21 mouse cellular contexts compared by ENCODE assay signal in the genomic region with DNA sequence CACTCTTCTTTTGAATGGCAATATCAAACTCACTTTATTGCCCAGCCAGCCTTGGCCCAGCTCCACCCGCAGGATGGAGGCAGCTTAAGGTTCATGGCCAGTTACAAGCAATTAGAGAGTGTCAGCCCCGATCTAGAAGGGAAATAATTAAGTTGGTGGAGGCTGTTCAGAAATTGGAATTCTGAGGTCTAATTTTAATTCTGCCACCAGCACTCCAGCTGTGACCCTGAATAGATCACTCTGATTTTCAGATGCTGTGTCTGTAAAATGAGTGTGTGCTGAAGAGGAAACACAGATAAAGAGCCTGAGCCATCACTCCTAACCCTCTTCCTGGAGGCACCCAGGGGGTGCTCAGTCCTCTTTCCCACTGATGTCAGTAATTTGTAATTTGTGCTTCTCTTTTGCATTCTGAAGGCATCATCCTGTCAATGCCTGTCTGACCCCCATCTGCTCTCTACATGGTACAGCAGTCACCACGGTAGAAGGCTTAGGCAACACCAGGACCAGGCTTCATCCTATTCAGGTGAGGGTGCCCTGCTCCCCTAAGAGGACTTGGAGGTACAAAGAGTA. TPM values are rescaled to one million over a fixed set of nuclear protein-coding genes. Genes with fewer than 3 reads are reported as not detected.
DNase-seq lines count a peak whose midpoint lies in the region; ATAC-seq and TF ChIP-seq lines count a peak whose summit lies in the region.
"Had no signal": no experiment of that assay in that cellular context is flagged by ENCODE, and none has a peak within 500 bp of the region (broad histone marks: within the 10 kb centered on the region; RNA-seq: fewer than 3 reads in every experiment).

No protein-coding gene starts in this region.

- no peak overlapping the region for H3K9ac ChIP-seq in heart, adult 2 months (ENCODE audit: low read depth, low read length)
- no peak overlapping the region for H3K9ac ChIP-seq in forebrain, embryonic 13.5 days
- no peak overlapping the region for H3K9ac ChIP-seq in hindbrain, embryonic 15.5 days
- H3K9ac ChIP-seq: embryonic facial prominence, embryonic 13.5 days; limb, embryonic 12.5 days; liver, embryonic 13.5 days; lung, embryonic 15.5 days; stomach, embryonic 15.5 days had no signal

- H3K36me3 ChIP-seq in heart, adult 2 months (ENCODE audit: control insufficient read depth, insufficient read depth, low read length): no peaks in the 10 kb centered on the region
- H3K36me3 ChIP-seq in forebrain, embryonic 13.5 days (ENCODE audit: poor library complexity, severe bottlenecking): no peaks in the 10 kb centered on the region
- H3K36me3 ChIP-seq in hindbrain, embryonic 15.5 days: no peaks in the 10 kb centered on the region
- H3K36me3 ChIP-seq: embryonic facial prominence, embryonic 13.5 days; limb, embryonic 12.5 days; liver, embryonic 13.5 days; lung, embryonic 15.5 days; stomach, embryonic 15.5 days had no signal

- no peaks in the 10 kb centered on the region for H3K79me2 ChIP-seq in heart, adult 2 months (replicated peaks; ENCODE audit: control insufficient read depth, insufficient read depth, low read length)

- H3K4me3 ChIP-seq in heart, adult 2 months: no peak overlapping the region
- no peak overlapping the region for H3K4me3 ChIP-seq in forebrain, embryonic 13.5 days
- H3K4me3 ChIP-seq in hindbrain, embryonic 15.5 days: no peak overlapping the region
- H3K4me3 ChIP-seq: embryonic facial prominence, embryonic 13.5 days; gastrocnemius, adult 2 months; limb, embryonic 12.5 days; liver, embryonic 13.5 days; lung, embryonic 15.5 days; stomach, embryonic 15.5 days had no signal

- DNase-seq in heart, adult 11 months: peak; percentile 68
- DNase-seq in heart, adult 2 months: no peak
- DNase-seq in Muller cell, postnatal 12 days (ENCODE audit: inconsistent ontology term): peak; percentile 61
- DNase-seq in right cerebral cortex, adult 18-20 months: no peak
- DNase-seq in thymus, postnatal 0 days (ENCODE audit: low spot score): no peak
- DNase-seq: adrenal gland, postnatal 36 days; gastrocnemius, adult 2 months; heart, adult 18-20 months; kidney, adult 8-10 months; kidney, postnatal 36 days; layer of hippocampus, adult 9-11 months; liver, embryonic 13.5 days; spleen, adult 18-20 months had no signal

- H3K4me2 ChIP-seq in forebrain, embryonic 13.5 days: no peak overlapping the region
- no peak overlapping the region for H3K4me2 ChIP-seq in hindbrain, embryonic 15.5 days
- H3K4me2 ChIP-seq: embryonic facial prominence, embryonic 13.5 days; limb, embryonic 12.5 days; liver, embryonic 13.5 days; lung, embryonic 15.5 days; stomach, embryonic 15.5 days had no signal

- no peaks in the 10 kb centered on the region for H3K27me3 ChIP-seq in heart, adult 2 months (ENCODE audit: control insufficient read depth, insufficient read depth, low read length)
- H3K27me3 ChIP-seq in forebrain, embryonic 13.5 days: no peaks in the 10 kb centered on the region
- H3K27me3 ChIP-seq in hindbrain, embryonic 15.5 days: no peaks in the 10 kb centered on the region
- H3K27me3 ChIP-seq: embryonic facial prominence, embryonic 13.5 days; limb, embryonic 12.5 days; liver, embryonic 13.5 days; lung, embryonic 15.5 days; stomach, embryonic 15.5 days had no signal

- no peak for TF ChIP-seq POLR2A in heart, adult 2 months (IDR thresholded peaks at IDR 0.05; ENCODE audit: insufficient read depth, low read depth, low read length)

- no peak for TF ChIP-seq CTCF in heart, adult 2 months (IDR thresholded peaks at IDR 0.05)

- no peak for TF ChIP-seq EP300 in heart, adult 2 months (IDR thresholded peaks at IDR 0.05; ENCODE audit: insufficient read depth, low read depth, low read length)

- intact Hi-C loops in heart, adult 2 months (cut with DNase I): no loop called here

- peak; percentile 77 for ATAC-seq in forebrain, embryonic 13.5 days
- ATAC-seq in hindbrain, embryonic 15.5 days (ENCODE audit: low FRiP score, low read depth): peak; percentile 42; the same call in 1 of the 2 replicates

- WGBS in heart, adult 2 months: 81% methylated on average over 3 of the region's 3 CpGs
- WGBS in forebrain, embryonic 13.5 days: 29% methylated on average over 3 of the region's 3 CpGs
- WGBS in hindbrain, embryonic 15.5 days: 30% methylated on average over 3 of the region's 3 CpGs

- no peaks in the 10 kb centered on the region for H3K9me3 ChIP-seq in forebrain, embryonic 13.5 days (replicated peaks)
- H3K9me3 ChIP-seq in hindbrain, embryonic 15.5 days: no peaks in the 10 kb centered on the region
- H3K9me3 ChIP-seq: embryonic facial prominence, embryonic 13.5 days; limb, embryonic 12.5 days; liver, embryonic 13.5 days; lung, embryonic 15.5 days; stomach, embryonic 15.5 days had no signal

- H3K4me1 ChIP-seq in heart, adult 2 months (ENCODE audit: control insufficient read depth, insufficient read depth, low read length): no peaks in the 10 kb centered on the region
- H3K4me1 ChIP-seq in forebrain, embryonic 13.5 days: peaks cover 12% of the 10 kb centered on the region
- no peaks in the 10 kb centered on the region for H3K4me1 ChIP-seq in hindbrain, embryonic 15.5 days (replicated peaks)
- H3K4me1 ChIP-seq: embryonic facial prominence, embryonic 13.5 days; limb, embryonic 12.5 days; liver, embryonic 13.5 days; lung, embryonic 15.5 days; stomach, embryonic 15.5 days had no signal

- H3K27ac ChIP-seq in heart, adult 2 months: no peak overlapping the region
- peak overlapping the region; percentile 65 for H3K27ac ChIP-seq in forebrain, embryonic 13.5 days
- H3K27ac ChIP-seq in hindbrain, embryonic 15.5 days (replicated peaks): no peak overlapping the region
- H3K27ac ChIP-seq: embryonic facial prominence, embryonic 13.5 days; gastrocnemius, adult 2 months; limb, embryonic 12.5 days; liver, embryonic 13.5 days; lung, embryonic 15.5 days; macrophage; stomach, embryonic 15.5 days had no signal

RNA-seq across cellular contexts. Expression of a gene that starts 17.1 kb away (rescaled TPM):
- 10 to 100 TPM in 1 of 2 experiments, 1 to 10 TPM in 1; 9.7 to 10.7 TPM for total RNA-seq in heart, adult 2 months (2021)
- polyA plus RNA-seq in heart, adult 2 months (2012; rRNA removed): 8.6 and 15.6 TPM in 2 replicates
- 0.09 and 0.10 TPM in 2 replicates for polyA plus RNA-seq in forebrain, embryonic 13.5 days (2015; fragmentation: Nextera tagmentation; extraction: Ambion mirVana)
- polyA plus RNA-seq in hindbrain, embryonic 15.5 days (2015; fragmentation: Nextera tagmentation; extraction: Ambion mirVana): 0.26 and 0.34 TPM in 2 replicates
- polyA plus RNA-seq in thymus, postnatal 0 days (2015; fragmentation: Nextera tagmentation; extraction: Ambion mirVana): 0.51 and 0.57 TPM in 2 replicates
- total RNA-seq: common myeloid progenitor, adult 5-6 weeks had no signal

RNA-seq across cellular contexts. Expression of a gene that starts 28.1 kb away (rescaled TPM):
- total RNA-seq in heart, adult 2 months (2021): 1 to 10 TPM; 5.8 to 6.6 TPM
- 4.2 and 8.6 TPM in 2 replicates for polyA plus RNA-seq in heart, adult 2 months (2012; rRNA removed)
- polyA plus RNA-seq in forebrain, embryonic 13.5 days (2015; fragmentation: Nextera tagmentation; extraction: Ambion mirVana): 23.7 and 25.0 TPM in 2 replicates
- polyA plus RNA-seq in hindbrain, embryonic 15.5 days (2015; fragmentation: Nextera tagmentation; extraction: Ambion mirVana): 24.3 and 25.5 TPM in 2 replicates
- 18.3 and 20.1 TPM in 2 replicates for polyA plus RNA-seq in thymus, postnatal 0 days (2015; fragmentation: Nextera tagmentation; extraction: Ambion mirVana)

RNA-seq across cellular contexts. Expression of a gene that starts 51.0 kb away (rescaled TPM):
- 1 to 10 TPM; 3.5 to 4.2 TPM for total RNA-seq in heart, adult 2 months (2021)
- polyA plus RNA-seq in heart, adult 2 months (2012; rRNA removed): 1.1 and 1.9 TPM in 2 replicates
- 19.3 TPM in 2 replicates for polyA plus RNA-seq in forebrain, embryonic 13.5 days (2015; fragmentation: Nextera tagmentation; extraction: Ambion mirVana)
- polyA plus RNA-seq in hindbrain, embryonic 15.5 days (2015; fragmentation: Nextera tagmentation; extraction: Ambion mirVana): 3.8 and 5.0 TPM in 2 replicates
- polyA plus RNA-seq in thymus, postnatal 0 days (2015; fragmentation: Nextera tagmentation; extraction: Ambion mirVana): 16.9 and 18.6 TPM in 2 replicates

Comparison
In these comparisons a context has a peak if more than half of its experiments do, and no peak if none do; other contexts are left out.
1. DNase-seq: peak in heart, adult 11 months (single experiment) and Muller cell, postnatal 12 days (single experiment); none in heart, adult 2 months (0 of 2), right cerebral cortex, adult 18-20 months (single experiment) and thymus, postnatal 0 days (single experiment).